Mouse (Mus musculus) embryo, embryonic 9.5 days (tissue): ENCODE results near the gene Fetub.

ENCODE experiments used
- DNase-seq: peaks from one replicate; pipeline ENCODE4 v3.0.0-alpha.2; 2017; ENCODE audit errors: extremely low spot score

The Fetub gene

GRCm38 (mm10) chr16:22962256-22962655 is 44.1 kb downstream of the Fetub start:
- DNase-seq: no peak

- DNase-seq: no peak
Measured at GRCm38 (mm10) chr16:22963293-22963692, 45.2 kb downstream of the Fetub start.

GRCm38 (mm10) chr16:22967383-22968030 is 49.4 kb downstream of the Fetub start:
- DNase-seq: no peak
